Mouse (Mus musculus) testis, adult 2 months (tissue): ENCODE measurements around the gene 4930404N11Rik. TPM values are rescaled to one million over a fixed set of nuclear protein-coding genes. Genes with fewer than 3 reads are reported as not detected.

Experiments used
- H3K27ac ChIP-seq: fragments of 200-500 bp; 2 replicates; pipeline ENCODE4 v1.5.1; 2012; ENCODE audit warnings: low read depth, low read length; ENCODE audit not compliant: control insufficient read depth, insufficient read depth
- H3K27me3 ChIP-seq: fragments of 200-500 bp; 2 replicates; pipeline ENCODE4 v1.6.1; 2012; ENCODE audit warnings: mild to moderate bottlenecking, low read length, moderate library complexity; ENCODE audit not compliant: control insufficient read depth, insufficient read depth
- H3K36me3 ChIP-seq: fragments of 200-500 bp; 2 replicates; pipeline ENCODE4 v1.6.1; 2012; ENCODE audit warnings: mild to moderate bottlenecking, low read length; ENCODE audit not compliant: control insufficient read depth, insufficient read depth
- H3K4me1 ChIP-seq: fragments of 200-500 bp; 2 replicates; pipeline ENCODE4 v1.6.1; 2012; ENCODE audit warnings: low read length; ENCODE audit not compliant: control insufficient read depth, insufficient read depth
- H3K4me3 ChIP-seq: fragments of 200-500 bp; 2 replicates; pipeline ENCODE4 v1.5.1; 2012; ENCODE audit warnings: low read depth, mild to moderate bottlenecking, low read length, moderate library complexity, mixed read lengths; ENCODE audit not compliant: control insufficient read depth
- CTCF ChIP-seq: fragments of 200-500 bp; IDR thresholded peaks from 2 replicates; pipeline ENCODE4 v1.5.1; 2012; ENCODE audit warnings: low read depth, mild to moderate bottlenecking, inconsistent platforms, low read length, moderate library complexity; ENCODE audit not compliant: control insufficient read depth, insufficient read depth, insufficient replicate concordance
- POLR2A ChIP-seq: fragments of 200-500 bp; IDR thresholded peaks from 2 replicates; pipeline ENCODE4 v1.6.1; 2012; ENCODE audit warnings: low read depth, mild to moderate bottlenecking, inconsistent platforms, low read length, moderate library complexity; ENCODE audit not compliant: control insufficient read depth
- polyA plus RNA-seq: library from polyadenylated mRNA; depleted of rRNA; stranded (reverse); fragments of >200 nt; gene quantifications from 2 replicates; pipeline ENCODE4 v1.2.3, GENCODE M21; 2012

4930404N11Rik gene
- polyA plus RNA-seq, 1 experiment: 273 TPM

DNA sequence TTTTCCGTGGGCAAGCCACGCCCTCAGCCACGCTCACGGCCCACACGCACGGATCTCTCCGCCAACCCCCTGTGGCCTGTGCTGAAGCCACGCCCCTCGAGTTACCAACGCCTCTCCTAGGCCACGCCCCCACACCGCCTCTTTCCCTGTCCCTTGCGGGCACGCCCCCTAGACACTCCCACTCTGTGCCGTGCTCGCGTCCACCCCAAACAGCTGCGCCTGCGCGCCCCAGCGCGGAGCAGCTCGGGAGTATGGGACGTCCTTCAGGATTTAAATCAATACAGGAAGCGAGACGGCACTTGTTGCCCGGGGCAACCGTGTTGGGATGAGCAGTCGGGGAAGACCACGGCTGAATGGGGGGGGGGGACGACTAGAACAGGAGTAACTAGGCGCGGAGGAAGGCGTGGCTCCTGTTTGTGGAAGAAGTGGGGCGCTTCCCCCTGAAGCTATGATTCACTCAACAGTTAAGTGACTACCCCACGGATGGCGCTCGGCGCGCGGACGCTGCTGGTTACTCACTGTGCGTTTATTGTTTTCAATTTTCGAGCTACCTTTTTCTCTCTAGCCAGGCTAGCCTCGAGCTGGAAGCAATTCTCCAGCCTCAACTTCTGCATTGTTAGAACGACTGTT is 13.1 kb upstream of the 4930404N11Rik start:
- Histone ChIP-seq H3K27ac (peak overlapping the region; percentile 90), H3K36me3 (no peaks in the 10 kb centered on the region), H3K4me1 (peaks cover 10% of the 10 kb centered on the region), H3K27me3 (no peaks in the 10 kb centered on the region), H3K4me3 (peak overlapping the region; percentile 84)
- no peak for TF ChIP-seq CTCF
- TF ChIP-seq POLR2A: peak; percentile 54

DNA sequence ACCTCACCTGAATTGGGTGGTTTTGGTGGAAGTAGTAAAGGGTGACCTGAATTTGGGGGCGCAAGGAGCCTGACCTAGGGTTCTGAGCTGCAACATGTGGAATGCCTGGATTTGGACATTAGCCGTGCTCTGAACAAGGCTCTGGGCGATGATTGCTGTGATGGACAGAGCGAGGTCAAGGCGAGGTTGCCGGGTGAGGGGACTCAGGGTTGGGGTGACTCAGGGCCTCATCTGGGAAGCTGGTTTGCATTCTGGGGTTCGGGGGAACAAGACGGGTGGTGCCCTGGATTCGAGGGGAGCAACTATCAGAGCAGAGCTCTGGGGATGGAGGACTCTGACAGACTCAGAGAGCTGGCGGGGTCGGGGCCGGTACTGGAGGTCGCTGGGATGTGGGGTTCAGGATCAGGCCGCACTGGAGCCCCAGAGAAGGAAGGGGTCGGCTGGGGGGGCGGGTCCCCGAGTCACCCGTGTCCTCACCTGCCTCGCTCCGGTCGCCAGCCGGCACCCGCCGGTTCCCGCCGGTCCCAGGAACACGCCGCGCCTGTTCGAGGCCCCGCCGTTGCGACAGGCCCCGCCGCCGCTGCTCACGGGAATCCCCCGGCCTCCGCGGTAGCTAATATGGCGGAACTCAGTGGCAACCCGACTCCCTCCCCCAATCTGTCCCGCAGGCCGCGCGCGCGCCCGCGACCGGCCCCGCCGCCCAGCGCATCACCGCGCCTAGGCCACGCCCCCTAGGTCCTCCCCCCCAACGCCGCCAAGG is 12.4 kb upstream of the 4930404N11Rik start, which contains the start of gene Fzr1:
Gene Fzr1 (minus strand): TSS at position 724 of the 760 bp plus-strand sequence.
- TF ChIP-seq POLR2A (peak; percentile 72), CTCF (no peak)
- H3K4me3 ChIP-seq: peak within 1 kb of the TSS; percentile 84
- H3K4me1 ChIP-seq: peaks cover 10% of the 10 kb centered on the region
- H3K27ac ChIP-seq: peak within 1 kb of the TSS; percentile 90
- H3K27me3 ChIP-seq: no peaks in the 10 kb centered on the region
- H3K36me3 ChIP-seq: no peaks in the 10 kb centered on the region

DNA sequence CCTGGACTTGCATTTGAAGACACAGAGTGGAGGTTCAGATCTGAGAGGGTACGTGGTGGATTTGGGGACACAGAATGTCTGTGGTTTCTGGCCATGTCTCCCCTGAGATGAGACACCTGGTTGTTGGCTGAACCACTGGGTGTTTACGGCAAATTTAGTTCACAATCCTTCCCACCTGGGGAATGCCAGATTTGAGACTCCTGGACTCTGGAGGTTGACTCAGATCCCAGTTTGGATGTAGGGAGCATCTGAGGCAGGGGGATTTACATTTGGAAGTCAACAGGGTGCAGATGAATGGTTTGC is 11.7 kb upstream of the 4930404N11Rik start:
- H3K4me3 ChIP-seq: peak overlapping the region; percentile 84
- no peaks in the 10 kb centered on the region for H3K27me3 ChIP-seq
- peaks cover 10% of the 10 kb centered on the region for H3K4me1 ChIP-seq
- TF ChIP-seq POLR2A (no peak), CTCF (no peak)
- peak overlapping the region; percentile 81; the same call in 1 of the 2 replicates for H3K27ac ChIP-seq
- no peaks in the 10 kb centered on the region for H3K36me3 ChIP-seq

DNA sequence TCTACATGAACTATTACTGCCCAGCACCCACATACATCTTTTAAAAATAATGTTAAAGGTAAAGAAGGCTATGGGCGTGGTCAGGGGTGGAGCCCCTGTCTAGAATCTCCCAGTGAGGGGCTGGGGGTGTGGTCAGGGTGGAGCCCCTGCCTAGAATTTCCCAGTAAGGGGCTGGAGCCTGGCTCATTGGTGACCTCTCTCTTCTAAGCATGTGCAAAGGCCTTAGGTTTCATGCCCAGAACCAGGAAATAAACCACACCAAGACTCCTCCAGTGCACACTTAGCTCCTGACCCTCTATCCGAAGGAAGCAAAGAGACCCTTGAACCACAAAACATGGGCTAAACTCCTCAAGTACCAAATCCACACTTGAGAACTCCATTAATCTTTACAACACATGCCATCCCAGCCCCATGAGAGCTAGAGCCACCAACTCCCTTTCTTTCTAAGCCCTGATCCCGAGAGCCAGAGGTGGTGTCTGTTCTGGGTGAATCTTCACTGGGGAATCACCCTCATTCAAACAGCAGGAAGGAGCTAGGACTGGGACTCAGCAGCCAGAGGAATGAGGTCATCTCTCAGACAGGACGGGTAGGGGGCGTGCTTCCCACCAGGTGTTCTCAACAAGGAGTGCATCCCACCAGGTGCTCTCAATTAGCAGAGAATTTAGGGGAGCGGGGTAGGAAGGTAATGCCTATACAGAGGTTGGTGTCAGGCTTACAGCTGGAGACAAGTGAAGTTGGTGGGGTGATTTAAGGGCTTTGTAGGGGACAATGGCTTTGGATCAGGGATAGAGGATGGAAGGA is 11.1 kb upstream of the 4930404N11Rik start:
- TF ChIP-seq CTCF: no peak
- no peak for TF ChIP-seq POLR2A
- Histone ChIP-seq H3K4me1 (peaks cover 10% of the 10 kb centered on the region), H3K36me3 (no peaks in the 10 kb centered on the region), H3K27me3 (no peaks in the 10 kb centered on the region), H3K4me3 (peak overlapping the region; percentile 84), H3K27ac (no peak overlapping the region)

DNA sequence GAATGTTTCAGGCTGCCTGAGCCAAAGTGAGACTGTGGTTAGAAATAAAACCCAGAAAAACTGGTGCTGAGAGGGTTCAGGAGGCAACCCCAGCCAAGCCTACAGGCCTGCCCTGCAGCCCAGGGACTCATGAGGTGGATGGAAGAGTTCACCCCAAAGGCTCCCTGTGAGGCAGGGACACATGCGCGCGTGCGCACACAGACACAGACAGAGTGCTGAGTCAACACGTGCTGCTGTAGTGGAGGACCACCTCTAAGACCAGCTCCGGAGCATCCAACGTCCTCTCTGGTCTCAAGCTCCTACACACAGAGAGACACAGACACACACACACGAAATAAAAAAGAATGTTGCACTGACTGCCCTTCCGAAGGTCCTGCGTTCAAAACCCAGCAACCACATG is 9.7 kb upstream of the 4930404N11Rik start:
- no peaks in the 10 kb centered on the region for H3K36me3 ChIP-seq
- no peak overlapping the region for H3K4me3 ChIP-seq

DNA sequence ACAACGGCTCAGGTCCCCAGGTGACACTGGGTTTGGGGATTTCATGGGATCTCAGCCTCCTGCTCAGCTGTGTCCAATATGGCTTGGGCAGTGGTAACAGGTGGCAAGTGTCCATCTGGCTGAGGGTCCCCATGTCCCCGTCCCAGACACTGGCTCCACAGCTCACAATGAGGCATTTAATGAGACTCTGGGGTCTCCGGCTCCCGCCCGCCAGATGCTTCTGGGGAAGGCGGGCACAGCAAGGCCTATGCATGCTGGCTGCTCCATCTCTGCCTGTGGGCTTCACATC is 1.5 kb upstream of the 4930404N11Rik start:
- Histone ChIP-seq H3K4me1 (peaks cover 19% of the 10 kb centered on the region), H3K4me3 (no peak overlapping the region), H3K27me3 (no peaks in the 10 kb centered on the region), H3K27ac (no peak overlapping the region), H3K36me3 (no peaks in the 10 kb centered on the region; the same call in 1 of the 2 replicates)
- TF ChIP-seq POLR2A (no peak), CTCF (no peak)

More for the DNA sequence above, 9.7 kb upstream of the 4930404N11Rik start:
- TF ChIP-seq CTCF (no peak), POLR2A (no peak)
- H3K27me3 ChIP-seq: no peaks in the 10 kb centered on the region
- H3K4me1 ChIP-seq: peaks cover 10% of the 10 kb centered on the region
- no peak overlapping the region for H3K27ac ChIP-seq

DNA sequence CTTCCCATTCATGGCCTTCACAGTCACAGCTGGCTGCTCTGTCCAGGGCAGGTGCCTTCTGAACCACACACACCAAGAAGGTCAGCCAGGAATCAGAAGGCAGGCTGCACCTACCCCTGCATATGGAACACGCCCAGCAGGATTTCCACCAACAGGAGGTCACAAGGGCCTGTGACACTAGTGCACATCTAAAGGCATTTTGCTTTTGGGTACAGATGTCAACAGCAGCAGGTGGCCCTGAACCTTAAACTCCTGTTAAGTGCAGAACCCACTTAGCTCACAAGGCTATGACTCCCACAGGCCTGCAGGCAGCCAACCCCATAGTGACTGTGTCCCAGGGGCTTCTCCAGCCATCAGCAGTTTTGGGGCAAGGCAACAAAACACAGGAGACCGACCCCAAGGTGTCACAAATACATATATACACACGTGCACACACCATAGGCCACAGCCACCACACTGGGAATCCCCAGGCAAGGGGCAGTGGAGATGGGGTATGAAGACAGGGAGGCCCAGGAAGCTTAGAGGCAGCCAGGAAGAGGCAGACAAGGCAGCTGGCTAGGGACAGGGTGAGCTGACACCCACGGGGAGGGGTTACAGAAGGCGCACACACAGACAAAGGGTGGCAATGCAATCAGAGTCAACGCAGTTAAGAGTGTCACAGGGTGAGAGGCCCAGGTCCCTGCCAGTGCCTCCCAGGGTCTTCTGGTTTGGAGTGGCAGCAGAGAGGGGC is 1.0 kb upstream of the 4930404N11Rik start:
- TF ChIP-seq POLR2A (peak; percentile 29; the same call in 1 of the 2 replicates), CTCF (no peak)
- H3K27ac ChIP-seq: peak overlapping the region; percentile 85
- H3K4me1 ChIP-seq: peaks cover 19% of the 10 kb centered on the region
- H3K36me3 ChIP-seq: no peaks in the 10 kb centered on the region; the same call in 1 of the 2 replicates
- H3K27me3 ChIP-seq: no peaks in the 10 kb centered on the region
- H3K4me3 ChIP-seq: peak overlapping the region; percentile 83
